Mouse (Mus musculus) B cell, adult 2 months (primary cell): ENCODE measurements at regions not wholly inside any gene's neighbourhood (a gene's known extent, or its start where the extent isn't known, plus 50 kb on each side); places are given as distances from the start of the nearest gene placed in this dataset.

Experiments used
- DNase-seq, 2 experiments: peaks; one replicate each; pipeline ENCODE4 v3.0.0; 2022

DNA sequence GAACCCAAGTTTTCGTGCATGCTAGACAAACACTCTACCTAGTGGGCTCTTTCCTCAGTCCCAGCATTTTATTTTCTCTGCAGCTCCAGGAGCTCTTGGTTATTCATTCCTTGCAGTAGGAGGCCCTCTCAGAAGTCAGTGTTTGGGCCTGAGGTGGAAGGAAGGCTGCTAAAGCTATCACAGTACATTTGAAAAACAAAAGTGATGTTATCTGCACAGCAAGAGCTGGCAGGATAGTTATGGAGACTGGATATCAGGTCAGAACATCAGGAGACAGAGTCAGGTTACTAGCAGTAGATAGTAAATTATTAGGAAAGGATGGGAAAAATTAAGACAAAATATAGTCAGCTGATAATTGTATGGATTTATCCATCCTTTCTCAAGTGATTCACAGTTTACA, 152.2 kb downstream of the Mtx2 start:
- no peak for DNase-seq

DNA sequence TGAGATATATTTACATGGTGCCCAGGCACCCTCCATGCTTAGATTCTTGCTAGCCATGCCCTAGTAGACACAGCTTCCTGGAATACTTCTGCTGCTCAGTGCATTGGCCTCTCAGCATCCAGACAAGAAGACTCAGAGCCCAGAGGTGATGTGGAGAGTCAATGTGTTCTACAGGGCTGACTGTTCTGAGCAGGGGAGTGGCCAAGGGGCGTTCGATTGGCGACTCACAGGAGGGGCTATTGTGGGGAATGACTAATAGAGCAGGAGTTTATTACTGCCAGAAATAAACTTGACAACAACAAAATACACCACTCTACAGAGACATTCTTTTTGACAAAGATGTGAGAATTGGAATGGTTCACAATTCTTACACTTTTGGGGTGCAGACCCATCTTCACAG, 156.3 kb downstream of the Mtx2 start:
- no peak for DNase-seq

DNA sequence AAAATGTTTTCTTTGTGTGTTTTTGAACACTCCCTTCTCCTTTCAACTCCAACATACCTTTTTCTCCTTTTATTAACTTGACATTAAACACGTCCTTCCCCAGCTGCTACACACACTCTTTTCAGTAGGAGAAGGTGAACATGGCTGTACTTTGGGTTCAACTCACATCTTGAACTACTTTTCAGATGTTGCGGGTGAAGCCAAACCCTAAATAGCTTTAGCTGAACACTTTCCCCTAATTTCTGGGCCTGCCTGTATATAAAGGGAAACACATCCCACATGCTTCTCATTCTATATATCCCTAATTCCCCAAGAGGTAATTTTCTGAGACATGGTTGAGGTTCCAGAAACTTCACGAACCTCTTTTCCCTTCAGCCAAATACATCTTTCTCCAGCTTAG, 168.2 kb downstream of the Mtx2 start:
- DNase-seq: no peak

DNA sequence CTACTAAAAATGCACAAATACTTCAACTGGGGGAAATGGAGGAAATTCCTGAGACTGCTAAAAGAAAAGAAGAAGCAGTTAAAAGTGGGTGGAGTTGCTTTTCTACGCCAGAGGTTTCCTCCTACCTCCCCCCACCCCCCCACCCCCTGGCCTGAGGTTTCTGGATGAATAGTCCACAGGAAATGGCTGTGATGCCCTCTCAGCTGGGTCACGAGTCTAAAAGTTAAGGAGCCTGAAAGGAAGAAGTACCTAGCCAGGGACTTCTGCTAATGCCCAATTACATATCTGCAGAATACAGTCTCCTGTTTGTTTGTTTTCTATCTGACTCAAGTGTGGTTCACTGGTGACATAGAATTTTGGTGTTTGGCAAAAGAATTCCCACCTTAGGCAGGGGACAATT, 169.4 kb downstream of the Mtx2 start:
- no peak for DNase-seq

DNA sequence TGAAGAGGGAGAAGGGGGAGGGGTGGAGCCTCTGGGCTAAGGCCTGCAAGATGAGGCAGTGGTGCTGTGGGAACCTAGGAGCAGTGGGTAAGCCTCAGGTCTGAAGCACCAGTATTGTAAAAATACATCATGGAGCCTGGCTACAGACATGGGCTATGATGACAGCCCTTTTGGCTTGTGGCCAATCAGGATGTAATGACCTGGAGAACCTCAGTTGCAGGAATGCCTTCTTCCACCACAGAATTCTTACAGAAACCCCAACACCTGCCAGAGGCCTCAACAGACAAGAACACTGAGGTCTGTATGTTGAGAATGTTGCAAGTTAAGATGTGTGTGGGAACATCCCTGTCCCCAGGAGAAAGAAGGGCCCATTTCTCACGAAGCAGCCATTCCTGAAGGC, 172.1 kb downstream of the Mtx2 start:
- DNase-seq: no peak

DNA sequence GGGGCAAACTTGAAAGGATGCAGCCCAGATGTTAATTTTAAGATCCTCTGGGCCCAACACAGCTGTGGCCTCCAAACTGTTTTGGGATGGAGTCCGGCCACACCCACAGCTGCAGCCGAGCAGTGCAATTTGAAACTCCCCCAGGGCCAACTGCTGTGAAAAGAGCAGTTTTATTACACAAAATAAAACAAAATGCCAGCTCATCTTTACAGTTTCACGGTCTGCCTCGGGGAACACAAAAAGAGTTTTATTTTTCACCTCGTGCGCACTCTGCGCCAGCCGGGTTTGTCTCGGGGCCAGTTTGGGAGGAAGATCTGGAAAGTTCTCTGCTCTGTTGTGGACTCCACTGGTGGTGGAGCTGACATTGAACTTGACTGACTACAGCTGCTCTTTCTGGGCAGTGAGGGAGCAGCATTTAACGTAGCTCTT, 174.8 kb downstream of the Mtx2 start:
- DNase-seq: no peak

DNA sequence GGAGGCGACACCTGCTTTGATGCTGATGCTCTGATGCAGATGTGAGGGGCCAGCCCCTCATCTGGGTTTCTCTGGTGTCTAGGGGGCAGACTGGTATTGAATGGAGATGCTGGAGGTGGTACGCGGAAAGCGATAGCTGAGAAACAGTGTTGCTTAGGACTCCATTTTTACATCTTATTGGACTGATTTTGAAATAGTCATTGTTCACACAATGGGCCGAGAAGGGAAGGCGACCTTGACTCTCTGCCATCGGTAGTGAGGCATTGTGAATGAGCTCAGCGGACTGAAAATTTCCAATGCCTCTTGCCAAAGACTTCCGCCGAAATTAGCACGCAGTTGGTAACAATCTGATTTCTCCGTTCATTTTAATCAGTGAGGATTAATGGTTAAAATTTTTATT, 177.0 kb downstream of the Mtx2 start:
- DNase-seq: no peak

DNA sequence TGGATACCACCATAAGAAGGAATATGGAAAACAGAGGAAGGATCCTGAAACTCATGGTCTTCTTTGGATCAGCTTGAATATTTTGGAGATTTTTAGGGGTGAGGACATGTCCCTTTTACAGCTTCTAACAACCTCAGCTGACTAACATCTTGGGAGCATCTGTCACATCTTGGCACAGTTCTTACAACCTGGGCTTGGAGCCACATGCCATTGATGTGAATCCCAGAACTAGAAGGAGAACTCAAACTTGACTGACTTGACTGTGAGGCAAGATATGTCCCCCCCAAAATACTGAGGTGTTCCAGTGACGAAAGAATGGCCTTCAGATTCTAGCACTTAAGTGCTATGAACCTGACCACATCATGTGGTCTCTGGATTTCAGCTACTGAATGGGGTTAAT, 182.5 kb downstream of the Mtx2 start:
- no peak for DNase-seq

DNA sequence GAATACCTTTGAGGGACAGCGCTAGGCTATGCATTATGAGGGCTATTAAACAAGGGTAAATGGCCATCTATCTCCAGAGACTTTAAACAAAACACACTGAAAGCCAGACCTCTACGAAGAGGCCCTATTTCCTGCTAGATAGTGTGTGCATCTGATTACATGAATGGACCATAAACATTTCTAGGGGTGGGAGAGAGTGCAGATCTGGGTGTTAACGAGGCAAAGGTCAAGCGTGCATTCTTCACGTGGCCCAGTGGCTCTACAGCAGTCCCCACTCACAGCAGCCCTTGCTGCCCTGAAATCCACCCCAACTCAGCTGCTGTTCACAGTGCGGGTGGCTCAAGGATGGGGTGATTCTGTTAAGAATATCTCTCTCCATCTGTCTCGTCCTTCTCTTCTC, 185.0 kb downstream of the Mtx2 start:
- DNase-seq: no peak

DNA sequence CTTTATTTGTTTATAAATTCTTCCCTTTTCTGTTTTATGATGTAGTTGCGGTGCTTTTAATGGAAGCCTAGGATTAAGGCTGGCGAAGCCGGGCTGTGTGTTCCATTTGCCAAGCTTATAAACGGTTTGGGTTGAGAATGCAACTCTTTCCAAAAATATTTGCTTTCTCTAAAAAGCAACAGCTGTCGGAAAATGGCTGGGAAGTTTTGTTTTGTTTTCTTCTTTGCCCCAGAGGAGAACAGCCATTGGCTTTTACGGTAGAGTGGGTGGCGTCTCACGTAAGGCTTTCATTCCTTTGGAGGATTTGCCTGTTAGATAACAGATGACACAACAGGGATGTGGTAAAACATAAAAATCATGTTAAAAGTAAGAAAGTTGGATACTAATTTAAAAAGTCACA, 186.4 kb downstream of the Mtx2 start:
- no peak for DNase-seq

DNA sequence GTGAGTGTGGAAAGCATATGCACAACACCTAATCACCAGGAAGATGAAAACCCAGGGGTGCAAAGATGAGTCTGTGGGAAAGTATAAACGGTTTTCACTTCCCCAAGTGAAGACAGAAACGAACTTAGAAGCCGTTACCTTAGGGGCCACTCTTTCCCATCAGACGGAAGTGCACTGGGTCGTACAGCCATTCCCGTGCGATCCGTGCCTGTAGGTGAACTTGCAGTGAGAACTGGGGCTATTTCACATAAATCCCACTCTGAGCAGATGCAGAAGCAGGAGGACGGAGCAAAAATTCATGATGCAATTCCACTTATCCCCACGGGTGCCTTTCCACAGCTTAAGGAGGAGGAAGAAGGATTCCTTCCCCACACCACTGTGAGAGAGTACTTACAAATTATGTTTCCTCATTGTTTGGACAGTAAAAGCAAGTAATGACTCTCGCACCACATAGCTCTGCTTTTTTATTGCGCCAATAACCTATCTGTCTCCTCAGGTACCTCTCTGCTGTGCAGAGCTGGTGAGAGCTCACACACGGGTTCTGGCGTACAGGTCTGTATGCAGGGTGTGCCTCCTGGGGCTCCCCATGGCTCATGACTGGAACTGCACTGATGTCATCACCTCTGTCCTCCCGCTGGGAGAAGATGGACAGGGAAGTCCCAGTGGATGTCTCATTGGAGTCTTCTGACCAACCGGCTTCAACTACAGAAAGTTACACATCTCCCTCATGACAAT, 189.6 kb downstream of the Mtx2 start:
- no peak for DNase-seq

DNA sequence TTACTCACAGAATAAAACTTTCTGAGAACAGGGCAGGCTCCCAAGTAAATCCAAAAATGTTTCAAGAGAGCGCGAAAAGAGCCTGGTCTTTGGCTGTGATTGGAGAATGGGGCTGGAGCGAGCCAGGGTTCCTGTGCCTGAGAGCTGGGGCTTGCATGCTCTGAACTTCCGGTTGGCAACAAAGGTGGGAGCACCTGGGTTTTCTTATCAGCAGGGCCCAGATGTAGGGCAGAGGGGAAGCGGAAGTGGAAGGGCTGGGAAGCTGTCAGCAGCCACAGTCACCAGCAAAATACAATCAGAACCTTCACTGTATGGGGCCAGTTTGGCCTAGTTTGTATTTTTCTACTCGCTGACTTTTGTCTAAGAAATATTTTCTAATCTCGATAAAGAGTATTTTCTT, 193.9 kb downstream of the Mtx2 start:
- no peak for DNase-seq

DNA sequence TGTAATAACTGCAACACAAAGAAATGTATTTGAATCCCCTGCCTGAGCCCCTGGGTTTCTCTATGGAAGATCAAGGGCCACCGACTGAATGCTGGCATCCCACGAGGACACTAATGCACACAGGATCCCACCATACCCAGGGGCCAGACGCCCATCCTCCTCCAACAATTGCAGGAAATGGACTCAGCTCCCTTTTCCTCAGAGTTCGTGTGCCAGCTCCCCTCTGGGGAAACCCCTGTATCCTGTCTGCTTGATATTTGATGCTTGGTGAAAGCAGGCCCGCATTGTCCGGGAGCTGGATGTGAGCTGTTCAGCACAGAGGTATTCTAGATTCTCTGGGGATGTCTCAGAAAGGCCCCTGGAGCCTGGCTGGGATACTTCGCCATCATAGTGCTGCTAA, 196.0 kb downstream of the Mtx2 start:
- no peak for DNase-seq

DNA sequence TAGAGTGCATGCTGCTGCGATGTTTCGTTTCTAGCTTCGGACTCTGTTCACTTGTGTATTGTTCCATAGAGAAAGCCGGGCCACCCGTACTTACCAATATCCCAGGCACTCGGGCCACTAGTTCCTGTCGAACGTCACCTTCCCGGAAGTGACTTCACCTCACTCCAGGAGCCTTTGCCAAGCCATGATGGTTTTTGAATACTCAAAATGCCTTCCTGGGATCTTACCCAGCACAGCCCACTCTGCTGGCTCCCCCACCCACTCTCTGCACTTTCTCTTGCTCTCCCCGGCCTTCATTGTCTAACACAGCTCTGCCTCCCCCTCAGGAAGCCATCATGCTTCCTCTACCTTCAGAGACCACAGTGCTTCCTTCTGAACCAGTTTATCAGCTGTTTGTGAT, 202.5 kb downstream of the Mtx2 start:
- DNase-seq: no peak

DNA sequence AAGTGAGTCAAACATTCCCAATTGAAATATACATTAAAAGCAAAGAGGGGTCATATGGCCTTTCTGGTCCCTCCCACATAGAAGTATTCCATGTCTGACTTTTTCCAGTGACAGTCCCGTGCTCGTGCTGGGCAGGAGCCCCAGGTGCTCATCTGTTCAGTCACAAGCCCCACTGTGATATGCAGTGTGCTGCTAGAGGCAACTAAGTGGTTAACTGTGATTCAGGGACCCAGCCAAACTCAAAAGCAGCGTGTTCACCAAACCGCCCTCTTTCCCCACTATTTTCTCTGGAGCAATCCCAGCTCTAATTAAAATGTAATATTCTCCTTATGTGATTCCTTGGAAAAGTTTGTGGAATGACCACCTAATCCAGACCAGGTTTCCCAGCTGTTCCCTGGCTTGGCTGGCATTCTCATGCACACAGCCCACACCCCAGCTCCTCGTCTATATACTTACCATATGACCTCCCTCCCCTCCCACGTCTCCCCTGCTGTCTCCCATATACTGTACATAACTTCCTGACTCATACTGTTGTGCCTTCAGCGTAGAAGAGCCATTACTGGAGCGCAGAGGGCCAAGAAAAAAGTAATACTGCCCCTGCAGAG, 203.6 kb downstream of the Mtx2 start:
- DNase-seq: no peak

DNA sequence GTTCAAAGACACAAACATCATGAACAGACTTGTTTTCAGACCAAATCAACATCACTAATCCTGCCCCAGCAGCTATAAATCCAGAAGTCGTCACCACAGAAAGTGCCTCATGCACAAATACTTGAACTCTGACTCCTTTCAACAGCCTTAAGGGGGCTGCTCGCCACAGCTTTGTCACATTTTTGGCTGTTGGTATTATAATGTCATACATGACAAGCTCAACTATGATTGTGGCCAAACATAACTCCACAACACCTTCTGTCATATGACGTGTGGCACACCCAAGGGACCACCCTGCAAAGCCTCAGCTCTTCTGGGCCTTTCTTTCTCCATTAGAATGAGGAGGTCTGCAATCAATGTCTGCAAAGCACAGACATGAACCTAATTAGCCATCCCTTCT, 209.1 kb downstream of the Mtx2 start:
- DNase-seq: no peak

DNA sequence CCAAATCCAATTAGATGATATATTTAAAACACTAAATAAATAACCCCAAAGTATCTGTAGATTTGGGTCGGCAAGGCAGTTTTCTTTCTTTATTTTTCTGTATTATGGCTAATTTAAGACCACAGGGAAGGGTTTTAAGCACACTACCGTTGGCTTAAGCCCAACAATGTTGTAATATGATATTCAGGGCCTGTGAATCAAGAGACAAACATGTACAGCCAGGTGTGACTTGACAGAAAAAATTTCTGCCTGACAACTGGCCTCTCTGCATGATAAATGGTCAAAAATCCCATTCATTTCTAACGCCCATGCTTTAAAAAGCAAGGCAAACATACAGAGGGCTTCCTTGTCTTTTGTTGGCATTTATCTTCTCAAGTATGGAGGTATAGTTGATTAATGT, 213.5 kb downstream of the Mtx2 start:
- DNase-seq: no peak

DNA sequence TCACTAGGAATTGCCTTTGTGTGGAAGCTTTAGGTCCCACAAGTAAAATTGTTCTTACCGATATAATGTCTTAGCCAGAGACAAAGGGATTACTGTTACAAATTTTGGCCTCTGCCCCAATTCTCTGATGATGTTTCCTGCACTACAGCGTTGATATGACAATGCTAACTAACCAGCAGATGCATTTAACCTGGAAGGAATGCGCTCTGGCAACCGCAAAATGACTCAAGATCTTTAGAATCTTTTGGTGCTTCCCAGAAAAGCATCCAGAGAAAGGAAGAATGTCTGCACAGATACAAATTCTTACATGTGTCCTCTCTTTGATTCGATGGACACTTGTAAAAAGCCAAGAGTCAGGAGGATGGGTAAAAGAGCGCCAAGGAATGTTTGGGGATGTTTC, 221.3 kb downstream of the Mtx2 start:
- no peak for DNase-seq

DNA sequence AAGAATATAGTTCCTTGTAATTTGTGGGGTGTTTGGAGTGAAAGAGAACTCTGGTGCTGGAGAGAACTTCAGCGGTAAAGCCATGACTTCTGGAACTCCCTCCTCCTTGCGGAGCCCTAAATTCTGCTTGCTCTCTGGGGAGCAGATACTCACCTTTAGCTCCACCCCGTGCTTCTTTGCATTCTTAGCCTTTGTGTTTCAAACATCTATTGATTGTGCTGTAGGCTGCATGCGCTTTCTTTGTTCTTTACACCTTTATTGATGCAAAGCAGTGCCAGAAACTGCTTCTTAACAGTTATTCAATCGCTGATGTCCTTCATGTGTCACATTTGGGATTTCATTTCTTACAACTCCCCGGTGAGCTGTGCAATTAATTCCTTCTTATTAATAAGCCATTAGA, 222.5 kb downstream of the Mtx2 start:
- no peak for DNase-seq

DNA sequence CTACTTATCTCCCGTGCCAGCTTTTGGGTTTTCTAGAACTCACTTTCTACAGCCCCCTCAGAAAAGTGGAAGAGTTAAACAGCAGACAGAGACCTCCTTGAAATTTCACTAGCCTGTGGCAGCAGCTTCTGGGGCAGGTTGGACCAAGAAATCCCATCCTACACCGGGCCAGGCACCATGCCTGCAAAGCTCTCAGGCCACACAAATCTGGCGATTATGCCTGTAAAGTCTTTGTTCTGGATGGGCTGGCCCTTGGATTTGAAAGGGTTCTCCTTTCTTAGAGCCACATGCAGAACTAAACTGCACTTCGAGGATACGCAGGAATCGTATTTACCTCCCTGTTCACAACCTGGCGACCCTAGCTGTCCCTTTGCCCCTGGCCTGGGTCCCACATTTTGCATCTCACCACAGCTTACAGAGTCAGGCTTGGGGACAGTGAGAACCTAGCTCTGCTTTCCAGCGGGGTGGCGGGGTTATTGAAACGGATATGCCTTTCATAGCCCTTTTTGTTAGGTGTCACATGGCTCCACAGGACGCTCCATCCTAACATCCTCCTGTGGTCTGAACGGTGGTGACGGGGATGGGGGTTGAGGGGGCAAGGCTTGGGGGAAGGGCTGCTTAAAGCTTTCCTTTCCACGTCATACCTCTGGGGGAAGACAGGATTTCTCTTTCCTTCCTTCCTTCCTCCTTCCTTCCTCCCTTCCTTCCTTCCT, 229.0 kb downstream of the Mtx2 start:
- DNase-seq: peak; percentile 2 to 7

DNA sequence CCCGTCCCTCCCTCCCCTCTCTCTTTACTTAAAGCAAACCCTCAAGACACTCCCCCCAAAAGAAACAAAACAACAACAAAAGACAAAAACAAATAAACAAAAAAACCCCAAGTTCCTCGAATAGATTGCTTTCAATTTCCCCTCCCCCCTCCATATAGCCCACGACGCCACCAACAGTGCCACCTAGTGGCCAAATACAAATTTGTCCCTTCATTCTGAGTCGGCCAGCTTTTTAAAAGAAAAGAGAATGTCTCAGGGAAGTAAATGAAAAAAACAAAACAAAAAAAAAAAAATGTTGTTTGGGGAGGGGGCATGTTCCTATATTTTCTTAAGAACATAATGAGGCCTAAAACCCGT, 229.6 kb downstream of the Mtx2 start:
- peak; percentile 47 to 56 for DNase-seq

DNA sequence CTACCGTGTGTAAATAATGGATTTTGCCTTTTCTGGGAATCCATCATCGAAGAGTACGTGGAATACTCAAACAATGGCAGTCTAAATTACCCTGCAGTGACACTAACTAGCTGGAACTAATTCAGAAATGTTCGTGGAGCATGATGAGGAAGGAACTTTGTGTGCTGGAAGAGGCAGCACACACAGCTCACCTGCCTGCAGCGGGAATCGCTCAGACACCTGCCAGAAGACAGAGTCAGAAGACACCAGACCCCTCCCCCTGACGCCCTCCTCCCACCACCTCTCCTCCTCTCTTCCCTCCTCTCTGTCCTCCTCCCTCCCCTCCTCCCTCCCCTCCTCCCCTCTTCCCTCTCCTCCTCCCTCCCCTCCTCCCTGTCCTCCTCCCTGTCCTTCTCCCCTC, 235.4 kb downstream of the Mtx2 start:
- no peak for DNase-seq

DNA sequence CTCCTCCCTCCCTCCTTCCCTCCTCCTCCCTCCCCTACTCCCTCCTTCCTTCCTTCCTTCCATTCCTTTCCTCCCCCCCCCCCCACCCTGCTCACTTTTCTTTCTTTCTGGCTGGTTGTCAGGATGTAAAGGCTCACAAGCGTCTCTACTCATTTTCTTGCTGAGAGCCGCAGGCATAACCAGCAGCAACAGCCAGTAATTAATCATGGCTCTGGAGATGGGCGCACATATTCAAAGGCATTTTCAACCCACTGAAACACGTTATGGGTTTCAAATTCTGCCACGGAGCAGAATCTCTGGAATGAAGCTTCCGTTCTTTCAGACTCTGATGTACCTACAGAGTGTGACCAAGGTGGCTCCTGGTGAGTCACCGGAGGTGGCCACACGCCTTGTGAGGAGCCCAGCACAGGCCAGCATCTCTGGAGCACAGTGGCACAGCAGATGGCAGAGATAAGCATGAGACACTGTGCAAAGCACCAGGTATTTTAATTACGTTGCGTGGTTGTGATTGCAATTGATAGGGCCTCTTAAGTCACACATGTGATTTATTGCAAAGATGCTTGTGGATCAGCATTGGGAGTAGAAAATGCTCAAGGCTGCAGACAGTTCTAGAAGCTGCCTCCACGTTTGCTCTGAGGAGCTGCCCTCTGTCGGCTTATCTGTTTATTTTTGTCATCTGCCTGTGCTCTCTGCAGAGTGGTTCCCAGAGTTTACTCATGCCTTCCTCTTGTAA, 236.0 kb downstream of the Mtx2 start:
- no peak for DNase-seq

DNA sequence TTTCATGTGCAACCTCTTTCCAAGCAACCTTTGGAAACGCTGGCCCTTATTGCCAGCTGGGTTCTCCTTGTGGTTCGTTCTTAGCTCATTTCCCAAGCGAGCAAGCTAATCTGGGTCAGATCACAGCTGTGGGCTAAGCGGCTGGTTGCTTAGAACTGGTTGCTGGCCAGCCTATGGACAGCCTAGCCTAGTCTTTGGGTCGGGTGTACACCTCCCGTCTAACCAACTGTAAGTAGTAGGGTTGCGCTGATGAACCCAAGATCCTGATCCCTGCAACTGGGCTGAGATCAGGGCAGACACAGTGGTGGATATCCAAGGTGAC, 236.5 kb downstream of the Mtx2 start:
- no peak for DNase-seq
